Mouse (Mus musculus) stomach, embryonic 16.5 days (tissue): ENCODE measurements at regions not wholly inside any gene's neighbourhood (a gene's known extent, or its start where the extent isn't known, plus 50 kb on each side); places are given as distances from the start of the nearest gene placed in this dataset.
A peak's percentile ranks its signal among the peaks of the same experiment; 100 is the strongest.

ENCODE experiments used
- ATAC-seq: fragments of 200-750 bp; cut with Nextera tagmentation; 2 replicates; pipeline ENCODE4 v1.8.0; 2017; ENCODE audit warnings: moderate number of reproducible peaks, moderate TSS enrichment; ENCODE audit not compliant: insufficient read depth, low FRiP score
- H3K27ac ChIP-seq: fragments of 300-500 bp; sonication (generic); 2 replicates; pipeline ENCODE4 v1.5.1; 2014; ENCODE audit warnings: low read length
- H3K27me3 ChIP-seq: fragments of 300-500 bp; sonication (generic); 2 replicates; pipeline ENCODE4 v1.6.1; 2014; ENCODE audit warnings: low read length, control low read depth, mixed read lengths; ENCODE audit not compliant: control insufficient read depth, insufficient read depth
- H3K36me3 ChIP-seq: fragments of 300-500 bp; sonication (generic); 2 replicates; pipeline ENCODE4 v1.6.1; 2014; ENCODE audit warnings: low read length; ENCODE audit not compliant: control insufficient read depth, insufficient read depth
- H3K4me1 ChIP-seq: fragments of 300-500 bp; sonication (generic); 2 replicates; pipeline ENCODE4 v1.6.1; 2014; ENCODE audit warnings: low read length, control low read depth, mixed read lengths; ENCODE audit not compliant: control insufficient read depth, insufficient read depth
- H3K4me2 ChIP-seq: fragments of 300-500 bp; sonication (generic); 2 replicates; pipeline ENCODE4 v1.6.1; 2014; ENCODE audit warnings: low read depth, low read length, mixed read lengths
- H3K4me3 ChIP-seq: fragments of 300-500 bp; sonication (generic); replicated peaks from 2 replicates; pipeline ENCODE4 v1.5.1; 2014; ENCODE audit warnings: mild to moderate bottlenecking, low read length
- H3K9ac ChIP-seq: fragments of 300-500 bp; sonication (generic); 2 replicates; pipeline ENCODE4 v1.6.1; 2014; ENCODE audit warnings: low read length
- H3K9me3 ChIP-seq: fragments of 300-500 bp; sonication (generic); replicated peaks from 2 replicates; pipeline ENCODE4 v1.6.1; 2016; ENCODE audit warnings: low read length, control low read depth; ENCODE audit not compliant: control insufficient read depth
- WGBS: fragments of 180-500 bp; shearing (Covaris S2); extraction: QIAGEN DNeasy Blood & Tissue Kit; methylation state at CpG from one replicate; pipeline ENCODE4 v1.1.7; 2014; 5-methylcytosine and 5-hydroxymethylcytosine counted together

DNA sequence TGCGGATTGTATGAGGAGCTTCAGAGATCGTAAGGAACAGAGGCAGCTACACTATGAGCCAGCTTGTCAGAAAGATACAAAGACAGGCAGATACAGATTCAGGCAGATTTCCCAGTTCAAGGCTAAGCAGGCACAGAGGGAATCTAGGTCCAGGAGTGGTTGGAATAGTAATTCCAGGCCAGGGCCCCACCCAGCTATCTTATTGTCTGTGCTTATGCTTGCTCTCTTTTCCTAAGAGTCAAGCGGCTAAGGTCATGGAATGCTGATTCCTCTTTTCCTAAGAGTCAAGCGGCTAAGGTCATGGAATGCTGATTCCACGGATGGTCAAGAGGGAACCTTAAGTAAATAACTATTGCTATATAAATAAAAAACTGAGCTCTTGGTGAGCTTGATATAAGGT is 520.7 kb upstream of the Lrrc6 start:
- Histone ChIP-seq H3K4me3 (no peak overlapping the region), H3K36me3 (no peaks in the 10 kb centered on the region), H3K27ac (no peak overlapping the region), H3K4me1 (peaks cover 9% of the 10 kb centered on the region), H3K9ac (no peak overlapping the region), H3K9me3 (no peaks in the 10 kb centered on the region), H3K4me2 (no peak overlapping the region), H3K27me3 (no peaks in the 10 kb centered on the region)
- ATAC-seq, result no peak
- 66% methylated on average over 5 of the region's 5 CpGs for WGBS

DNA sequence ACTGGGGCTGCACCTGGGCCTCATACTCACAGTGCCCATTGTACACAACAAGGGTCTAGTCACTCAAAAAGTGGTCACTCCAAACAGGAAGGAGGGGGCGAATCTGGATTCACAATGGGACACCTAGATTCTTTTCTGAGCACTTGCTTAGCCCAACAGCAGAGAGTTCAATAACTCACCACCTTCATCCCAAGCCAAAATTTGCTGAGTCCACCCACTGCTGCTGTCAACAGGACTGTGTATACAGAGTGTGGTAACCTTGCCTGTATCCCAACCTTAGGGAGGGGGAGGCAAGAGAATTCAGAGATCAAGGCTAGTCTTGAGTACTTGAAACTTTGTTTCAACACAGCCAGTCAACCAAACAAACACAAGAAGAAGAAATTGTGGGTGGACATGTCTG is 519.2 kb upstream of the Lrrc6 start:
- Histone ChIP-seq H3K9me3 (no peaks in the 10 kb centered on the region), H3K4me3 (no peak overlapping the region), H3K4me1 (peaks cover 9% of the 10 kb centered on the region), H3K36me3 (no peaks in the 10 kb centered on the region), H3K27ac (no peak overlapping the region), H3K4me2 (no peak overlapping the region), H3K27me3 (no peaks in the 10 kb centered on the region), H3K9ac (no peak overlapping the region)
- WGBS, result 82% methylated on average over 1 of the region's 1 CpGs
- no peak for ATAC-seq

DNA sequence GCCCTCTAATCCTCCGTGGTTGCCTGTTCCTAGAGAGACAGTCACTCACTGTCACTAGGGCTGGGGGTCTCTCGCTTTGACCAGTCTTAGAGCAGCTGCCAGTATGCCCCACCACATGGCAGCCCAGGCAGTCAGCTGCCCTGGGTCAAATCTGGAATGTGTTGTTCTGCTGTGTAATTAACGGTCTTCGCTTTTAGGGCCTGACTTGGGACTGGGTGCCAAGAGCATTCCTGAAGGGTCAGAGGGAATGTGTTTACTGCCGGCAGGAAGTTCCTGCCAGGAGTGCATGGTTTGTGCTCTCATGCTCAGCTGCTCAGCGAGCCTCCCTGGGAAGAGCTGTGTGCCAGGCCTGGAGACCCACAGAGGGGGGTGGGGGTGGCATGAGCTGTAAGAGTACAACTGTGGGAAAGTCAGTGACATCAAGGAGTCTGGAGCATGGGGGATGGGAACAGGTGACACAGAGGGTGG is 518.5 kb upstream of the Lrrc6 start:
- 21% methylated on average over 6 of the region's 6 CpGs for WGBS
- Histone ChIP-seq H3K9me3 (no peaks in the 10 kb centered on the region), H3K4me2 (no peak overlapping the region), H3K27ac (peak overlapping the region; percentile 31; the same call in 1 of the 2 replicates), H3K4me1 (peaks cover 9% of the 10 kb centered on the region), H3K4me3 (no peak overlapping the region), H3K36me3 (no peaks in the 10 kb centered on the region), H3K27me3 (no peaks in the 10 kb centered on the region), H3K9ac (0 out of 2 replicates have a peak overlapping the region, but pooled peaks have one; percentile 1)
- ATAC-seq, result 0 out of 2 replicates have a peak, but pooled peaks have one; percentile 9
